Mouse (Mus musculus) layer of hippocampus, adult 8-10 months (tissue): ENCODE data around the gene Ptpn11. TPM values are rescaled to one million over a fixed set of nuclear protein-coding genes. Genes with fewer than 3 reads are reported as not detected.
A peak's percentile ranks its signal among the peaks of the same experiment; 100 is the strongest.

Source experiments
- DNase-seq, 2 experiments: peaks; one replicate each; pipeline ENCODE4 v3.0.0; 2022; ENCODE audit warnings: low spot score in 2 of 2
- total RNA-seq, 4 experiments: library from RNA; stranded (reverse); gene quantifications; 2 replicates each; pipeline ENCODE4 v1.2.4; 2022

Gene Ptpn11
- total RNA-seq, 4 experiments from 2014 or later, result 97.1 to 101 (median 99.7) TPM

GRCm38 (mm10) chr5:121129254-121129653 lies 61.9 kb downstream of the Ptpn11 start:
- DNase-seq, result no peak

- DNase-seq, result no peak
Measured at GRCm38 (mm10) chr5:121126051-121126450, 65.1 kb downstream of the Ptpn11 start.

- no peak for DNase-seq
Measured at GRCm38 (mm10) chr5:121125563-121125962, 65.6 kb downstream of the Ptpn11 start.

GRCm38 (mm10) chr5:121124208-121125185 lies 66.7 kb downstream of the Ptpn11 start:
- no peak for DNase-seq

DNA sequence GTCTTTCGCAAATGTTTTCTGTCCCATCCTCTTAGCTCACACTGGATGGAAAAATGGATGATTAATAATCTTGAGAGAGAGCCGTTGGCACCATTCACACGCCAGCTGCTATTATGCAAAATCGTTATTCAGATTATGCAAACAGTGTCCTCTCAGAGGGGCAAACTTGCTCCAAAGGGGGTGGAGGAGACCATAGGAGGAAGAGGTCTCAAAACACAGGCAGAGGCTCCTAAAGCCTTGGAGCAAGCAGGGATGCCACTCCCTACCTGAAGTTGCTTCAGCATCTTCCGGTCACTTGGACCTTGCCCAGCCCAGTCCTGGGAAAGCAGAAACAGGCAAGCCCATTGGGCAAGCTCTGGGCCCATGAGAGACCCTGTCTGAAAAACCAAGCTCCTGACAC lies 67.8 kb downstream of the Ptpn11 start:
- no peak for DNase-seq

GRCm38 (mm10) chr5:121122577-121122976 lies 68.6 kb downstream of the Ptpn11 start:
- no peak for DNase-seq

- DNase-seq, result no peak
Measured at GRCm38 (mm10) chr5:121122036-121122435, 69.2 kb downstream of the Ptpn11 start.

DNA sequence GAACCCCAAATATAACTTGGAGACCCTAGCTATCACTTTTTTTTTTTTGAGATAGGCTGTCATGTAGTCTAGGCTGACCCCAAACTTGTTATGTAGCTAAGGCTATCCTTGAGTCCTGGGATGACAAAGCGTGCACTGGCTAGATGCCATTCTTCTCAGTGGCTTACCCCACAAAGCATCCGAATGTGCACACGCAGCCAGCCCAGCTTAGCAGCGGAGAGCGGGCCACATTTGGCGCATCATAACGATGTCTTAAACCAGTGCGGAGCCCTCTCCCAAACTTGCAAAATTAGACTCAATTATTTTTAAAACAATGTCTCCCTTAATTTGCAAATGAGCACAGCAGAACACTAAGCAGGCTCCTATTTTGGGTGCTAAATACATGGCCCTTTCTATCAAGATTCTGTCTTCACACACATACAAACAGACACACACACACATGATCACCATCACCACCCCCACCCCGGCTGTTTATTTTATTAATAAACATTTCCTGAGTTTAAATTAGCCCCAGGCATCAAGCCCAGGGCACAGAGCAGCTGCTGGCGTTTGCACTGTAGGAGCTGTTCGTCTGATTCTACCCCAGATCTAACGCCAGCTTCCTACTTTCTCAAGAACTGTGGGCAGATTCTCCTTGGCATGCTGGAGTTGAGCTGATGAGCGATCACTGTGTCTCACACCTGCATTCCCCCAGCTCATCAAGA lies 71.7 kb downstream of the Ptpn11 start:
- DNase-seq, result peak in 1 of 2 experiments; percentile 39

DNA sequence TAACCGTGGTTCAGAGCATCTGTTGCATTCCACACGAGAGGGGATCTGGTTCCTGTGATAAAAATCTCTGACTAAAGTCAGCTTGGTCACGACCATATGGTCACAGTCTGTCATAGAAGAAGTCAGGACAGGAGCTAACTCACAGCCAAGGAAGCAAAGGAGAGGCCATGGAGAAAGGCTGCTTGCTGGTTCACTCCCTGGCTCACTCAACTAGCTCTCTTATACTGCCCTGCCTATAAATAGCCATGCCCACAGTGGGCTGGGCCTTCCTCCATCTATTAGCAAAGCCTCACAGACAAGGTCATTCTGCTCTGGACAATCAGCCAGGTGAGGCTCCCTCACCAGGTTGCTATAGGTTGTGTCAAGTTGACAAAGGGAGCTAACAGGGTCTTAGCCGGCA lies 72.9 kb downstream of the Ptpn11 start:
- DNase-seq, result no peak

DNA sequence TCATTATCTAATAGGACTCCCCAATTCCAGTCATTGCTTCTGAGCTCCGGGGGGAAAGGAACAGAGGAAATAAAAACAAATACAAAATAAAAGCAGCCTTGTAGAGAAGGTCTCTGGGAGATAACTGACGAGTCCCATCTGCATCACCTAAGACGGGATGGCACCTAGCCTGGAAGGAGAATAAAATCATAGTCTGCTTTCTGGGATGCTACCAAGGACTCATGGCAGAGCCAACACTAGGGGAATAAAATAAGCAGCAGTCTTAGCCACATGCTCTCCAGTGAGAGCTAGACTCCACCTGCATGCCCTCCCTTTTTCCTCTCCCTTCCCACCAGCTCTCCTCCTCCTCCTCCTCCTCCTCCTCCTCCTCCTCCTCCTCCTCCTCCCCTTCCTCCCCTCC lies 74.3 kb downstream of the Ptpn11 start:
- no peak for DNase-seq

DNA sequence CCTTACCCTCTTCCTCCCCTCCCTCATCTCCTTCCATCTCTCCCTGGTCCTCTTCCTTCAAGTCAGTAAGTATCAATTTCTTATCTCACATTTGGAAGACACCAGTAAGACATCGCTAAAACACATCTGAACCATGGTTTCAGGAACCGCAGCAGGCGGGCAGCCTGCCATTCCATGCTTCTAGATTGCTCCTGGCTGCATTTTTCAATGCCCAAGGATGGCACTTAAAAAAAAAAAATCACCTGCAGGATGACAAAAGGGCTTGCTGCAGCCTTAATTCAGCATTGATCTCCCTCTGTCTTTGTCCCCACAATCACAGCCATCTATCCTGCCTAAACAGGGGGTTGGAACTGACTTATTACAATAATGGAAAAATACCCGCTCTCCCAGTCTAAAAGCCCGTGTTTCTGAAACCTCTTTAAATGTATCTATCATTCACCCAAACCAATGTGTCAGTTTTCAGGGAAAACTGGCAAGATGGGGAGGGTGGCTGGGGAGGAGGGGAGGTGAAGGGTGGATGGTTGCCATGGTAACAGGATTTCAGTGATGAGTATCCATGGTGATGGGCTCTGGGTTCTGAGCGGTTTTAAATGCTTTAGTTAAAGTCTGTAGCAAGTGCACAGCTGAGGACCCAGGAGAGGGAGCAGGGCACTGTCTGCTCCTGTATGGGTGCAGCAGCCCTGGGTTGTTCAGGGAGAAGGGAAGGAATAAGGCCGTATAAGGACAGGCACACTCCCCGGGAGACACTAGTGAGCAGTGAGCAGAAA lies 75.6 kb downstream of the Ptpn11 start:
- DNase-seq, result peak; percentile 69 to 74

GRCm38 (mm10) chr5:121114151-121114550 lies 77.0 kb downstream of the Ptpn11 start:
- DNase-seq, result no peak

- DNase-seq, result no peak
Measured at GRCm38 (mm10) chr5:121112390-121112789, 78.8 kb downstream of the Ptpn11 start.

DNA sequence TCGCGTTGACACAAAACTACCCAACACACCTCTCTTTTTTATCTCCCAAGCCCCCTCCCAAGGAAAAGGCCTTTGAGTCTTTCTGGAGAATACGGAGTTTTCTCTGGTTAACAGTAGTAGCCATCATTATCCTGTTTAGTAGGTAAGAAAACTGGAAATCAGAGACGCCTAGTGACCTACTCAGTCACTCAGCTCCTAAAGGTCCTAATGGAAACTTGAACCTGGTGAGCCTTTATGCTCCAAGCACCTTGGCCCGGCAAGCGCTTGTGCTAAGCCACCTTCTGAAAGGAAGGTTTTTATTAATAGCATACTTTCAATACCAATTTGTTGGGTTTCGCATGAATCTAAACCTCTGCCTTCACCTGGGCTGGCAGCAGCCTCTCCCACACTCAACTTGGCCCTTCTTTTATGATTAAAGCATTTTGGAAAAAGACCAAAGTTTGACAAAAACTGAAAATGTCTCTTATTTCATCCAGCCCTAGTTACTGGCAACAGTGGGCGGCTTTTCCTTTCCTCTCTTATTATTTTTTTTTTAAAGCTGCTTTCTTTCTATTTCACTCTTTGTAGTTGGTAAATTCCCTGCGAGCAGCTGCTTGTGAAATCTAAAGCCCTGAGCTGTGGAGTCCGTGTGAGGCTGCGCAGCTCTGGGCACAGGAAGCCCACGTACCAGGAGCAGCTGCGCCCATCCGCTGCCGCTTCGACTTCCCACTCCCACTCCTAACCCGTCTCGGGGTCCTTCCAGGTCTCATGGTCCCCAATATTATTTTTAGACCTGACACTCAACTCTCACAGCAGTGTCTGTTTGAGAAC lies 79.9 kb downstream of the Ptpn11 start:
- DNase-seq, result peak; percentile 53

DNA sequence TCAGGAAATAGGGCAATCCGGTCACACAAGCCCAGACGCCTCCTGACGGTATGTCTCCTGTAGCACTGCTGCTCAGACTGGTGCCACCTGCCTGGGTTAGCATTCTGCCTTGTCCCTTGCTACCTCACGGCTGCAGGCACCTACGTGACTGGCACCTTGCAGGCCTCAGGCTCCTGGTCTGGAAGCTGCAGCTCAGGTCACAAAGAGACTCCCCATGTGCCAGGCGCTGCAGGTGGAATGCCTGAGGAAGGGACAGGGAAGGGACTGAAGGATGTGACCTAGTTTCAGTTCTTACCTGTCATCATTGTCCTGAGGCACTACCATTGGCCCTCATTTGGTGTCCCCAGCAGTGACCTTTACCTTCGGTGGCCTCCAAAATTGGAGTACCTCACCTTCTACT lies 82.0 kb downstream of the Ptpn11 start:
- no peak for DNase-seq

- DNase-seq, result no peak
Measured at GRCm38 (mm10) chr5:121106913-121107312, 84.3 kb downstream of the Ptpn11 start.

DNA sequence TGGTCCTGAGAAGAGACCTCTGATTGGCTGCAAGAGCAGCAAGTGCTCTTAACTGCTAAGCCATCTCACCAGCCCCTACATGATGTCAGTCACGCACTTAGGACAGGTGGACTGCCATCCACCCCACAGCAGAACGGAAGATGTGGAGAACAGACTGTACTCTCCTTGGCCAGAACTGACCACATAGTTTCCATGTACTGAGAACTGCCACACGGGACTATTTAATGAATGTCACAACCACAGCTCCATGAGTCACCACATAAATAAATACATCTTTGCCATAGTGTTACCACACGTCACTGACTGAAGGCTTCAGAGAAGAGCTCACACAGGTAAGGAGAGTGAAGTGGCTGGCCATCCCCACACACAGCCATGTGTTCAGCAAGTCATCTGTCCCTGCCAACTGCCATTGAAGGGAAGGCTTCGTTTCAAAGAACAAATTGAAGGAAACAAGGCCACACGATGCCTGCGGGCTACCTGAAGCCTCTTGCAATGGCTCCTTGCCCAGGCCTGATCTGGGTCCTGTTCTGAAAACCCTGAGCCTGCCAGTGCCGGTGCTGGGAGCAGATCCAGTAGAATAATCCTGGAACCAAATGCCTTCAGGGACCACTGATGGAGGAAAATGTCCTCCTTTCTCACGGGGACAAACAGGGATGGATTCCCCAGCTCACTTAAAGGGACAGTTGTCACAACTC lies 90.2 kb downstream of the Ptpn11 start:
- no peak for DNase-seq

- DNase-seq, result no peak
Measured at GRCm38 (mm10) chr5:121100095-121100494, 91.1 kb downstream of the Ptpn11 start.

DNA sequence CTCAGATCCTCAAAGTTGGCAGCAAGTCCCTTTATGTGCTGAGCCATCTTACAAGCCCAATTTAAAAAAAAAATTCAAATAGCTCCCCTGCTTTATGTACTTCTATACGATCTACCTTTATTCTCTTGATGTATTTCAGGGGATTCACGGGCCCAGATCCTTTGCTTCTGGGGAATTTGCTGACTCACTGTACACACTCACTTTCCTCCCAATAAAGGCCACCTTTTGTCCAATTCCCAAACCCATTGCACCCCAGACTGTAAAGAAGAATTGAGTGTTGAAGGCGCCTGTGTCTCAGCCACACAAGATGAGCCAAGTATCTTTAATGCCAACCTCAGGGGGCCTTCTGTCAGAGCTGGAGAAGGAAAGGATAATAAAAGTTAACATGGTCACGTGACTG lies 93.2 kb downstream of the Ptpn11 start:
- no peak for DNase-seq

DNA sequence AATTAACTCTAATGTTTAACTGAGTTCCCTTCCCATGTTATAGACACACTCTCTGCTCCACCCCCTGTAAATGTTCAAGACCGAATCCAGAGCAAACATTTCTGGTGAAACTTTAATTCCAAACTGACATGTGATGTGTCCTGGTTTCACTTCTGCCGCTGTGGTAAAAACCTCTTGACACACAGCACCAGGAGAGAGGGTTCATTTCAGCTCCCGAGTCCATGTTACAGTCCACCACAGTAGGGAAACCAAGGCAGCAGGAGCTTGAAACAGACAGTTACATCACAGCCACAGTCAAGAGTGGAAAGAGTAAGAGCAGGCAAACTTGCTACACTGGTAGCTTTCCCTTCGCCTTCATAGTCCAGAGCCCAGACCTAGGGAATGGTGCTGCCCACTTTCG lies 94.5 kb downstream of the Ptpn11 start:
- DNase-seq, result no peak
